Mouse (Mus musculus): ENCODE measurements at regions not wholly inside any gene's neighbourhood (a gene's known extent, or its start where the extent isn't known, plus 50 kb on each side); places are given as distances from the start of the nearest gene placed in this dataset.

- TF ChIP-seq CTCF (IDR thresholded peaks at IDR 0.05; ENCODE audit: low read depth) (no peak), EP300 (IDR thresholded peaks at IDR 0.05; ENCODE audit: low read depth) (no peak)
Measured at GRCm38 (mm10) chr17:13474310-13475094, 120.1 kb downstream of the Tcp10c start.

All from liver, postnatal 0 days (tissue).